Mouse (Mus musculus) left cerebral cortex, postnatal 10 days (tissue): ENCODE results near the gene Itm2b. TPM values are rescaled to one million over a fixed set of nuclear protein-coding genes. Genes with fewer than 3 reads are reported as not detected.

ENCODE experiments used
- DNase-seq, 2 experiments: peaks; one replicate each; pipeline ENCODE4 v3.0.0; 2021 to 2022; ENCODE audit warnings: low spot score in 2 of 2, mixed read lengths in 1 of 2; ENCODE audit errors: extremely low spot score in 1 of 2
- intact Hi-C: fragments of 180-260 bp; cut with DNase I; formaldehyde crosslinking; loops from one replicate; pipeline ENCODE4 v1.15.1; 2025
- total RNA-seq, 2 experiments: library from RNA; stranded (reverse); gene quantifications; 2 replicates each; pipeline ENCODE4 v1.2.3; 2021

The Itm2b gene
- total RNA-seq, 2 experiments from 2014 or later, result 537 to 566 TPM

- intact Hi-C loops, result no loop called here
- no peak for DNase-seq
Measured at GRCm38 (mm10) chr14:73373606-73374005, 11.5 kb downstream of the Itm2b start.

- intact Hi-C loops, result no loop called here
Measured at GRCm38 (mm10) chr14:73372990-73373389, 12.1 kb downstream of the Itm2b start.

GRCm38 (mm10) chr14:73371577-73371976 lies 13.5 kb downstream of the Itm2b start:
- no peak for DNase-seq
- intact Hi-C loops, result no loop called here

More at GRCm38 (mm10) chr14:73372990-73373389, 12.1 kb downstream of the Itm2b start:
- no peak for DNase-seq

DNA sequence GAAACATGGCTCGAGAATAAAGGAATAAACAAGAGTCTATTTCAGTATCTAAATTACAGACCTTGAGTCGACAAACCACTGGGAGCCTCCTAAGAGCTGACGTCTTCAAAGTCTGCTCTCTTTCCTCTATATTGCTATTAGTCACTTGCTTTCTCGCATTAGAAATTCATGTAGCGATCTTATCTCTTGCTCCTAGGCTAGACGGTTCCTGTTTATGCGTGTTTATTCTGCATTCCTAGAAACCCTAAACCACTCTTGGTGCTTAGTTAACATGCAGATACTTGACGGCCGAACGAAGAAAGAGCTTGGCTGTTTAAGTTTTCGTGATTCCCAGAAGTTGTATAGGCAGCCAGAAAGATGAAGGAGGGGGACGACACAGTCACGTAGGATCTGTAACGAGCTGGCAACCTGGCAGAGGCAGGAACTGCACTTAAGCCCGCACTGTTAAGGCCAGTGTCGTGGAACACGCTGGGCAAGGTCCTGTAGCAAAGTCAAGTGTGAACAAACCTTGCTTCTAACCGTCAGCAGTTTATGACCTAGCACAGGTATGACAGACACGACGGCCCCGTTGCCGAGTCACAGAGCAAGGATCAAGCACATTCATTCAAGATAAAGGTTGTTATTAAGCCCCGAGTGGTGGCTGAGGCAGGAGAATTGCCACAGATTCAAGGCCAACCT lies 14.3 kb downstream of the Itm2b start:
- intact Hi-C loops, result no loop called here
- DNase-seq, result no peak

DNA sequence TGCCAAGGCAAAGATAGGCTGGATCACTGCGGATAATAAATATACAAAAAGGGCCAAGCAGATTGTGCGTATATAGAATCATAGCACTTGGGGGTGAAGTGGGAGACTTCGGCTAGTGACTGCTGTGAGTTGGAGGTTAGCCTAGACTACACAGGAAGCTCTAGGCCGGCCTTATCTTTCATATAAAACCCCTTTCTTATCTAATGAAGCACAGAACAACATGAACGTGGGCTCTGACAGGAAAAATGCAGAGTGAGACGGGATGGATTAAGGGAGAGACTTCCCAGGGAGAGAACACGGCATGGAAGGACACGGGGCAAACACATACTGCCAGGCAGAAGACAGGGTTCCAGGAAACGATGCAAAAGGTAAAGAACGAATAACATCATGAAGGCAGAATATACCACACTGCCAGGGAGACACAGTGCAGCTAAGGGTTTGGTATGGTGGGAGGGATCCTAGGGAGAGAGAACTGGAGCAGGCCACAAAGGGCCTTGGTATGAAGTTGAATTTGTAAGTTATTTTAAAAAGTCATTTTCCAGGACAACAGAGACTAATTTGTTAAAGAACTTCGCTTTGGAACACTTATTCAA lies 14.9 kb downstream of the Itm2b start:
- no peak for DNase-seq
- intact Hi-C loops, result no loop called here

GRCm38 (mm10) chr14:73369634-73370033 lies 15.5 kb downstream of the Itm2b start:
- intact Hi-C loops, result no loop called here
- no peak for DNase-seq

- intact Hi-C loops, result no loop called here
- no peak for DNase-seq
Measured at GRCm38 (mm10) chr14:73368966-73369365, 16.1 kb downstream of the Itm2b start.

- intact Hi-C loops, result no loop called here
- DNase-seq, result no peak
Measured at GRCm38 (mm10) chr14:73368221-73368620, 16.9 kb downstream of the Itm2b start.

- intact Hi-C loops, result no loop called here
- no peak for DNase-seq
Measured at GRCm38 (mm10) chr14:73366278-73366677, 18.8 kb downstream of the Itm2b start.

DNA sequence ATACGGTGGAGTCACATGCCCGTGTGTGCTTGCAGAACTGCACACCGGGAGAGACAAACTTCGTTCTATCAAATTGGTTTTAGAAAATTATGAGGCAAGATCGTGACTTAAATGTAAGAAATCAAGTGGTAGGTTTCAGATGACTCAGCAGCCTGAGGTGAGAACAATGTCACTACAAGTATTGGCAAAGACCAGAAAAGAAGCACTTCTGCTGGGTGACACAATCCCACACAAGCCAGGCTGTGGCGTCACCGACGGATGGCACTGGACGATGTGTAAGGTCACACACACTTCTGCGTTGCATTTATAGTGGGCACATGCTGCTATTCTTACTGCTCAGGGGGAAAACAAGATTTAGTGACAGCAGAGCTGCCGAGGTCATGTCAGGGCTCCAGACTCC lies 21.3 kb downstream of the Itm2b start:
- DNase-seq, result no peak
- intact Hi-C loops, result no loop called here

DNA sequence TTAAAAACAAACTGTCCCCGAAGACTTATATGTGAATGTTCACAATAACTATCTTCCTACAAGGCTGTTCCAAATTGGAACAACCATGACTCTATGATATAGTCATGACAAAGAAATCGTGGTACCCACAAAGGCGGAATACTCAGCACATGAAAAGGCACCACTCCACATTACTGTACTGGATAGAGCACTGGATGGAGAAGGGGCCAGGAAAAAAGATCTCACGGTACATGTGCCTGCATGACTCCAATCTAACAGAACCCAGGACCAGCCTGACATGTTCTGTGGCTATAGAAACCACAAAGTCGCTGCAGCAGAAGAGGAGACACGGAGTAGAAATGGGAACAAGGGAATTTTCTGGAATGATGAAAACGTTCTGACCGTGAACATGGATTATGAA lies 30.4 kb downstream of the Itm2b start:
- DNase-seq, result no peak
- intact Hi-C loops, result no loop called here

DNA sequence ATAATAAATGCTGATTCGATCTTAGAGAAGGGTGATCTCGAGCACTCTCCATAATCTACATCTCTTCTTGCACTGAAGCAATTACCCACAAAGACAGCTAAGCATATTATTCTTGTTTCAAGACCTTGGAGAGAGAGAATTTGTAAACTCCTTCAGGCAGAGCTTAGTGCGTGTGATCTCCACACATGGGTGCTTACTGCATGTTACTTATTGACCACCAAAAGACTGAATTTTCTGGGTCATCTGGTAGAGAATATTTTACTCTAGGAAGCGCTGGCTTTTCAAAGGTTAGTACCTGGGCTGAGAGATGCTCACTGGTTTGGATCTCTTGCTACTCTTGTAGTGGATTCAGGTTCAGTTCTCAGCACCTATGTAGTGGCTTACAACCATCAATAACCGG lies 34.0 kb downstream of the Itm2b start:
- intact Hi-C loops, result no loop called here
- DNase-seq, result no peak

GRCm38 (mm10) chr14:73350029-73350428 lies 35.1 kb downstream of the Itm2b start:
- no peak for DNase-seq
- intact Hi-C loops, result no loop called here

GRCm38 (mm10) chr14:73349061-73349670 lies 35.9 kb downstream of the Itm2b start:
- no peak for DNase-seq
- intact Hi-C loops, result no loop called here

DNA sequence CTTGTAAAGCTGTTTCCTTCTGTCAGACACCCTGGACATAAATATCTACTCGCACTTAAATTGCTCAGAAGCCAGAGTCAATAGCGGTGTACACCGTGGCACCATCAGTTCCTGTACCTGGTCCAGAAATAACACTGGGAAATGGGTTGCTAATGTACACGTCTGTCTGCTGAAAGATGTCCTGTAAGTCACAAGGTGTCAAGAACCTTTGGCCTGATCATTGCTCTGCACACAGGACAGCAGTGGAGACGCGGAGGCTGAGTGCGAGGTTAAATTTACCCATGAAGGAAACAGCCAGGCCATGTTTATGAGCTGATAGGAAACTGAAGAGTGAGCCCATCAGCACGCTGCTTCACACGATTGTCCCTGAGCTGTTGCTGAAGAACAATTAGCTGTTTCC lies 37.8 kb downstream of the Itm2b start:
- DNase-seq, result no peak
- intact Hi-C loops, result no loop called here

DNA sequence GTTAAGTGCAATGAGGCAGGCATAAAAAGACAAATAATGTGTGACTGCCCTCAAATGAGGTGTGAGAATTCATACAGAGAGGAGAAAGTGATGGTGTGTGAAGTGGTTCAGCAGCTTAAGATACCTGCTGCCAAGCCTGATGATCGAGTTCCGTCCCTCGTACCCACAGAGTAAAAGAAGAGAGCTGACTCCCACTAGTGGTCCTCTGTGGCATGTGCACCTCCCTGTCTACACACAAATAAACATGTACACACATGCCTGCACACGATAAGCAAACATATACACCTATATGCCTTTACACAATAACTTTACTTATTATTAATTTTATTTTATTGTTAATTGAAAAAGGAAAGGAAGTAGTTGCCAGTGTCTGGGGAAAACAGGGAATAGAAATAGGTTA lies 39.5 kb downstream of the Itm2b start:
- no peak for DNase-seq
- intact Hi-C loops, result no loop called here

DNA sequence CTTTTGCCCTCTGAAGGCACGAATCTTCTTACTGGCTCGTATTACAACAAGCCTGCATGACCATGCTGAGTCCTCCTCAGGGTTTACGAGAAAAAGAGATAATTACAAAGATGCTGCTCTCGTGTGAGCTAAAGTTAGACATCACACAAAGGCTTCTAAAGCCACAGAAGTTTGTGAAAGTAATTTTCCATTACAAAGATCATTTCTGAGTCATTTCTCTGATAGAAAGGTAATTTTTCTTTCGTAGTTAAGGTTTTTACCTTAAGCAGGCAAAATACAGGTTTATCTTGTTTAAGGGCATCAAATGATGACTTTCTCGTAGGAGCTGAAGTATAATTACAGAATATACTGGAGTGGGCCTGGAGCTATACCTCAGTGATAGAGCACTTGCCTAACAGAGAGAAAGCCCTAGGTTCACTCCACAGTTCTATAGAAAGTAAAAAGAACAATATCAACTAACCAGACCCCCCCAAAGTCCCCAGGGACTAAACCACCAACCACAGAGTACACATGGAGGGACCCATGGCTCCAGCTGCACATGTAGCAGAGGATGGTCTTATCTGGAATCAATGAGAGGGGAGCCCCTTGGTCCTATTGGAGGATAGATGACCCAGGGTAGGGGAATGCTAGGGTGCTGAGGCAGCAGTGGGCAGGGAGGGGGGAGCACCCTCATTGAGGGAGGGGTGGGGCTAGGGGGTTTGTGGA lies 44.9 kb downstream of the Itm2b start:
- no peak for DNase-seq
- intact Hi-C loops, result no loop called here

DNA sequence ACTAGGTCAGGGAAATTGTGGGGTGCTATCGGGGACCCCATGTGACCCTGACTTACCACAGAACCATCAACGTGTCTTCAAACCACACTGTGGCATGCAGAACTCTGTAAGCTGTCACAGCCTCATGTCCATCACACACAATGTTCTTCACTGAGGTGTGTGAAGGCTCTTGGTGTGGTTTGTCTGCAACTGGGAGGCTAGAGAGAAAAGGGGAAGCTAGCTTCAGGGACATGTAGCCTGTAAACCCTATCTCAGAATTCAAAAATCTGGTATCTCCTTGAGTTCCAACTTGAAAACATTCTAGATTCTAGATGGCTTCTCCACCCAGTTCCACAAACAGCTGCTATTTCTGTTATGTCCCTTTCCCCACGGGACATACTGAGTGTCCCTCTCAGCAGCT lies 45.5 kb downstream of the Itm2b start:
- intact Hi-C loops, result no loop called here
- DNase-seq, result no peak

DNA sequence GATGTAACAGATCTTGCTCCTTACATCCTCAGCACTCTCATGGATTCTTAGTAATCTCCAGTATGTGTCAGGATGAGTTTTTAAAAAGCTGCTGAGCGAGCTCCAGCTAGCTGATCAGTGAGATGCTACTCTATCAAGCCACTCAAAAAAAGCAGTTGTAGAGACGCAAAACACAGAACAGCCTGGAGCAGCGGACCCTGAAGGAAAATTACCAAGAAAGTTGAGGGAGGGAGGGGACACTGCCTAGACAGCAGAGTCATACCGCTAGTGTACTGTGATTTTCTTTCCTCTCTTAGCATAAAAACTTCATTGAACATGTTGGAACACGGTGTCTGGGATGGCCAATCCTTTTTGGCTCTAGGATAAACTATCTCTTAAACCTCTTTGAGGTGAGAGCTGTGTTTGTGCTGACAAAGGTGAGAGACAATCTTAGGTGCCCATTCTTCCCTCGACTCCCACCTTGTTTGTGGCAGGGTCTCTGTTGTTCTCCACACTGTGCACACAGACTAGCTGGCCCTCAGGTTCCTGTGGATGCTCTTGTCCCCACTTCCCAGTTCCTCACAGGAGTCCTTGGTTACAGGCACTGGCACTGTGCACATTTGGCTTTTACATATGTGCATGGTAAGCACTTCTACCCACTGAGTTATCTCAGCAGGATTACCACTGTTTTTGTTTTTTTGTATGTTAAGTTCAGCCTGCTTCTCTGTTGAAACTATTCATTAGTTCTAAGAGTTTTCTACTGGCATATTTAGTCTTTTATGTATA lies 48.6 kb downstream of the Itm2b start:
- intact Hi-C loops, result no loop called here
- DNase-seq, result no peak
